9 mouse cellular contexts compared by ENCODE assay signal in the genomic region with DNA sequence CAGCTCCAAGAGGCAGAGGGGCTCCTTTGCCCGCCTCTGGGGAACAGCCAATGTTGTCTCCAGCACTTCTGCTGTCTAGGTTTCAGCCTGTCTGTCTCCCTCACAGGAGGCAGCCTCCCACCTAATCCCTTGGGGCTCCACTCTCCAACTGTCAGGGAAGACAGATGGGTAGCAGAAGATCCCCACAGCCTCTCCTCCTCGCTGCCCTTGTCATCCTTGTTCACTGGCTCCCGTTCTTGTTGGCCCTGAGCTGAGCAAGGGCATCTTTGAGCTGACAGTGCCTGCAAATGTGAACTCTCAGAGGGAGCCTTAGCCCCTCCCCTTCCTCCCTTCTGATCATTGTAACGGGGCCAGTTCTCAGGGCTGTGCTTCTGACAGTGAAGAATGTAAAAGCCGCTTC. TPM values are rescaled to one million over a fixed set of nuclear protein-coding genes. Genes with fewer than 3 reads are reported as not detected.
DNase-seq lines count a peak whose midpoint lies in the region; ATAC-seq lines count a peak whose summit lies in the region.
"Had no signal": no experiment of that assay in that cellular context is flagged by ENCODE, and none has a peak within 500 bp of the region (broad histone marks: within the 10 kb centered on the region; RNA-seq: fewer than 3 reads in every experiment).

No protein-coding gene starts in this region.

- peak overlapping the region; percentile 49; the same call in 1 of the 2 replicates for H3K27ac ChIP-seq in midbrain, embryonic 10.5 days (replicated peaks)
- H3K27ac ChIP-seq in midbrain, embryonic 11.5 days (ENCODE audit: low read depth, low read length) = no peak overlapping the region
- no peak overlapping the region for H3K27ac ChIP-seq in limb, embryonic 13.5 days
- H3K27ac ChIP-seq in stomach, embryonic 15.5 days = no peak overlapping the region

- H3K27me3 ChIP-seq in midbrain, embryonic 10.5 days (ENCODE audit: low read depth, poor library complexity, severe bottlenecking) = peaks cover 14% of the 10 kb centered on the region
- H3K27me3 ChIP-seq in midbrain, embryonic 11.5 days (ENCODE audit: control insufficient read depth, insufficient read depth, low read length) = peaks cover 2% of the 10 kb centered on the region; the same call in 1 of the 2 replicates
- H3K27me3 ChIP-seq in limb, embryonic 13.5 days = no peaks in the 10 kb centered on the region
- H3K27me3 ChIP-seq in stomach, embryonic 15.5 days (replicated peaks) = no peaks in the 10 kb centered on the region

- no peak for ATAC-seq in midbrain, embryonic 11.5 days (ENCODE audit: low FRiP score)
- ATAC-seq in hematopoietic stem cell, adult 5-6 weeks (replicated peaks in 1 of 2; ENCODE audit: insufficient read depth in 1 of 2, low FRiP score in 2 of 2, low TSS enrichment in 1 of 2, low read depth in 1 of 2, poor library complexity in 2 of 2, severe bottlenecking in 2 of 2) = peak; percentile 56 to 60; a peak in 2 of 4 replicates
- no peak for ATAC-seq in limb, embryonic 13.5 days (ENCODE audit: low FRiP score, low read depth)
- no peak for ATAC-seq in stomach, embryonic 15.5 days (ENCODE audit: insufficient read depth, low FRiP score, low read depth)

- H3K4me3 ChIP-seq in midbrain, embryonic 10.5 days = no peak overlapping the region
- no peak overlapping the region for H3K4me3 ChIP-seq in midbrain, embryonic 11.5 days (ENCODE audit: low read depth, low read length)
- no peak overlapping the region for H3K4me3 ChIP-seq in limb, embryonic 13.5 days
- 0 out of 2 replicates have a peak overlapping the region, but pooled peaks have one; percentile 2 for H3K4me3 ChIP-seq in stomach, embryonic 15.5 days (replicated peaks)
- H3K4me3 ChIP-seq: erythroblast, embryonic 14.5 days had no signal

- peak; percentile 29 to 31 for DNase-seq in cerebellum, postnatal 14 days
- no peak for DNase-seq in cerebellum, adult 11-12 months
- no peak for DNase-seq in midbrain, embryonic 10.5 days (ENCODE audit: low spot score)
- no peak for DNase-seq in midbrain, embryonic 11.5 days (ENCODE audit: low spot score, missing footprints)
- no peak for DNase-seq in ovary, postnatal 14 days (ENCODE audit: low spot score)

- peaks cover 100% of the 10 kb centered on the region for H3K36me3 ChIP-seq in midbrain, embryonic 10.5 days
- peaks cover 5% of the 10 kb centered on the region; the same call in 1 of the 2 replicates for H3K36me3 ChIP-seq in midbrain, embryonic 11.5 days (ENCODE audit: control insufficient read depth, insufficient read depth, low read length)
- H3K36me3 ChIP-seq in limb, embryonic 13.5 days = no peaks in the 10 kb centered on the region
- no peaks in the 10 kb centered on the region for H3K36me3 ChIP-seq in stomach, embryonic 15.5 days

- no peak overlapping the region for H3K9ac ChIP-seq in midbrain, embryonic 11.5 days (ENCODE audit: low read length)
- no peak overlapping the region for H3K9ac ChIP-seq in limb, embryonic 13.5 days
- H3K9ac ChIP-seq in stomach, embryonic 15.5 days = no peak overlapping the region

- H3K4me1 ChIP-seq in midbrain, embryonic 10.5 days = peaks cover 50% of the 10 kb centered on the region
- H3K4me1 ChIP-seq in midbrain, embryonic 11.5 days (ENCODE audit: control insufficient read depth, insufficient read depth, low read length) = peaks cover 6% of the 10 kb centered on the region
- H3K4me1 ChIP-seq in limb, embryonic 13.5 days = peaks cover 12% of the 10 kb centered on the region
- H3K4me1 ChIP-seq in stomach, embryonic 15.5 days = peaks cover 9% of the 10 kb centered on the region; the same call in 1 of the 2 replicates

- no peaks in the 10 kb centered on the region for H3K9me3 ChIP-seq in midbrain, embryonic 10.5 days (replicated peaks)
- no peaks in the 10 kb centered on the region for H3K9me3 ChIP-seq in midbrain, embryonic 11.5 days (ENCODE audit: control insufficient read depth, low read length)
- H3K9me3 ChIP-seq in limb, embryonic 13.5 days = no peaks in the 10 kb centered on the region
- H3K9me3 ChIP-seq in stomach, embryonic 15.5 days = no peaks in the 10 kb centered on the region

- 22% methylated on average over 5 of the region's 5 CpGs for WGBS in midbrain, embryonic 10.5 days
- WGBS in midbrain, embryonic 11.5 days = 28% methylated on average over 5 of the region's 5 CpGs
- WGBS in limb, embryonic 13.5 days = 14% methylated on average over 5 of the region's 5 CpGs
- WGBS in stomach, embryonic 15.5 days = 9% methylated on average over 5 of the region's 5 CpGs

- no peak overlapping the region for H3K4me2 ChIP-seq in midbrain, embryonic 11.5 days
- H3K4me2 ChIP-seq in limb, embryonic 13.5 days (replicated peaks) = peak overlapping the region; percentile 26
- peak overlapping the region; percentile 41 for H3K4me2 ChIP-seq in stomach, embryonic 15.5 days

RNA-seq across cellular contexts. Expression of a gene that starts 13.7 kb away (rescaled TPM):
- 28.7 and 30.3 TPM in 2 replicates for polyA plus RNA-seq in midbrain, embryonic 10.5 days (2016; fragmentation: Nextera tagmentation; extraction: Ambion mirVana)
- polyA plus RNA-seq in midbrain, embryonic 11.5 days (2014; fragmentation: Nextera tagmentation; extraction: Ambion mirVana) = 25.0 and 27.3 TPM in 2 replicates
- 24.6 and 27.2 TPM in 2 replicates for total RNA-seq in hematopoietic stem cell, adult 5-6 weeks (2017)
- polyA plus RNA-seq in limb, embryonic 13.5 days (2015; fragmentation: Nextera tagmentation; extraction: Ambion mirVana) = 28.6 and 30.1 TPM in 2 replicates
- polyA plus RNA-seq in stomach, embryonic 15.5 days (2015; fragmentation: Nextera tagmentation; extraction: Ambion mirVana) = 19.2 TPM in 2 replicates

Comparison
In these comparisons a context has a peak if more than half of its experiments do, and no peak if none do; other contexts are left out.
1. DNase-seq: peak in cerebellum, postnatal 14 days (2 of 2); none in cerebellum, adult 11-12 months (single experiment), midbrain, embryonic 10.5 days (single experiment), midbrain, embryonic 11.5 days (single experiment) and ovary, postnatal 14 days (single experiment).
2. ATAC-seq: peak in hematopoietic stem cell, adult 5-6 weeks (2 of 2); none in midbrain, embryonic 11.5 days (single experiment), limb, embryonic 13.5 days (single experiment) and stomach, embryonic 15.5 days (single experiment).